Mouse (Mus musculus): Measurements from ENCODE around the gene Lbh. TPM values are rescaled to one million over a fixed set of nuclear protein-coding genes. Genes with fewer than 3 reads are reported as not detected.

The Lbh gene
- polyA plus RNA-seq, 1 experiment from 2014 or later = 8.7 TPM

DNA sequence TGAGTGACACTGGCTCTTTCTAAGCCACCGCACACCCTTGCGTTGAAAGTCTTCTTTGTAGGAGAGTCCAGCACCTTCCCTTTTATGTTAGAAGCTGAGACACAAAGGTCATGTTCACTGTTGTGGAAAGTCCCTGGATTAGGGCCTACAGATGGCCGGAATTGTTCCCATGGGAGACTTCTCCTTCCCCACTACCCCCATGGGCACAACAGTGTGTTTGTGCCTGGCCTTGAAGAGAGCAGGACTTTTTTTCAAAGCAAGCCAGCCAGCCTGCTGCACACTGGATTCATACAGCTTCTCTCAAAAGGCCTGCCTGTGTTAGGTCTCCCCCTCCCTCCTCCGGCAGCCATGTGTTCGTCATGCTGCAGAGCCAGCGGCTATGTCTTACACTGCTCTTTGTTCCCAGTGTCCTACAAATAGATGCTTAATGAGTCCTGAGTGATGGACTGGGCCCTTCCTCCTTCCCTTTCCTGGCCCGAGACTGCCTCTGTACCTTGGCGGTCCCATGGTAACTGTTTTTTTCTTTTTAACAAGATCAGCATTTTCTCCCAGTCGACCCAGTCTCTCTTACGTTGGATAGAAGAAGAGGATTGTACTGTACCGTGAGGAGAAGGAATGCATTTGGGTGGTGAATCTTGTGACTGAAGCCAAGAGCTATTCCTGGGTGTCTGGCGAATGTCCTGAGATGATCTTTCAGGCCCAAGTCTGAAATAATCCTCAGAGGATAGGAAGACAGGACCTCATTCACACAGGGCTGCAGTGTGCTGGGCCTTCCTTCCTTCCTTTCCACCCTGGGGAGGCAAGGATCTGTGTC lies 7.9 kb downstream of the Lbh start:
- Histone ChIP-seq H3K4me2 (ENCODE audit: low read length) (peak overlapping the region; percentile 32; the same call in 1 of the 2 replicates), H3K27me3 (replicated peaks; ENCODE audit: control insufficient read depth, insufficient read depth, low read length) (no peaks in the 10 kb centered on the region), H3K9me3 (replicated peaks; ENCODE audit: control insufficient read depth, low read length) (no peaks in the 10 kb centered on the region), H3K4me1 (ENCODE audit: control insufficient read depth, insufficient read depth, low read length) (peaks cover 38% of the 10 kb centered on the region), H3K9ac (ENCODE audit: low read length) (peak overlapping the region; percentile 51), H3K4me3 (ENCODE audit: low read depth, low read length) (no peak overlapping the region), H3K27ac (ENCODE audit: low read depth, low read length) (peak overlapping the region; percentile 82), H3K36me3 (ENCODE audit: control insufficient read depth, insufficient read depth, low read length) (peaks cover 26% of the 10 kb centered on the region)
- DNase-seq (ENCODE audit: low spot score) (peak; percentile 86), ATAC-seq (peak; percentile 95)
- WGBS = 17% methylated on average over 12 of the region's 12 CpGs

GRCm38 (mm10) chr17:72926994-72927393 lies 8.9 kb downstream of the Lbh start:
- ATAC-seq (no peak), DNase-seq (ENCODE audit: low spot score) (no peak)
- H3K27me3 ChIP-seq (replicated peaks; ENCODE audit: control insufficient read depth, insufficient read depth, low read length) = no peaks in the 10 kb centered on the region
- peaks cover 18% of the 10 kb centered on the region for H3K36me3 ChIP-seq (ENCODE audit: control insufficient read depth, insufficient read depth, low read length)
- 93% methylated on average over 8 of the region's 8 CpGs for WGBS
- H3K4me1 ChIP-seq (ENCODE audit: control insufficient read depth, insufficient read depth, low read length) = peaks cover 31% of the 10 kb centered on the region
- no peak overlapping the region for H3K27ac ChIP-seq (ENCODE audit: low read depth, low read length)
- H3K9ac ChIP-seq (ENCODE audit: low read length) = no peak overlapping the region
- no peak overlapping the region for H3K4me3 ChIP-seq (ENCODE audit: low read depth, low read length)
- H3K9me3 ChIP-seq (replicated peaks; ENCODE audit: control insufficient read depth, low read length) = 0 out of 2 replicates have a peak, but pooled peaks cover 3% of the 10 kb centered on the region
- no peak overlapping the region for H3K4me2 ChIP-seq (ENCODE audit: low read length)

- DNase-seq (ENCODE audit: low spot score) (no peak), ATAC-seq (no peak)
- H3K27me3 ChIP-seq (replicated peaks; ENCODE audit: control insufficient read depth, insufficient read depth, low read length) = no peaks in the 10 kb centered on the region
- 0 out of 2 replicates have a peak, but pooled peaks cover 3% of the 10 kb centered on the region for H3K9me3 ChIP-seq (replicated peaks; ENCODE audit: control insufficient read depth, low read length)
- no peaks in the 10 kb centered on the region for H3K4me1 ChIP-seq (ENCODE audit: control insufficient read depth, insufficient read depth, low read length)
- no peak overlapping the region for H3K27ac ChIP-seq (ENCODE audit: low read depth, low read length)
- H3K4me3 ChIP-seq (ENCODE audit: low read depth, low read length) = no peak overlapping the region
- WGBS = 90% methylated on average over 4 of the region's 4 CpGs
- H3K4me2 ChIP-seq (ENCODE audit: low read length) = no peak overlapping the region
- no peak overlapping the region for H3K9ac ChIP-seq (ENCODE audit: low read length)
- H3K36me3 ChIP-seq (ENCODE audit: control insufficient read depth, insufficient read depth, low read length) = peaks cover 20% of the 10 kb centered on the region; the same call in 1 of the 2 replicates
Observed at GRCm38 (mm10) chr17:72933116-72933515, 15.0 kb downstream of the Lbh start.

DNA sequence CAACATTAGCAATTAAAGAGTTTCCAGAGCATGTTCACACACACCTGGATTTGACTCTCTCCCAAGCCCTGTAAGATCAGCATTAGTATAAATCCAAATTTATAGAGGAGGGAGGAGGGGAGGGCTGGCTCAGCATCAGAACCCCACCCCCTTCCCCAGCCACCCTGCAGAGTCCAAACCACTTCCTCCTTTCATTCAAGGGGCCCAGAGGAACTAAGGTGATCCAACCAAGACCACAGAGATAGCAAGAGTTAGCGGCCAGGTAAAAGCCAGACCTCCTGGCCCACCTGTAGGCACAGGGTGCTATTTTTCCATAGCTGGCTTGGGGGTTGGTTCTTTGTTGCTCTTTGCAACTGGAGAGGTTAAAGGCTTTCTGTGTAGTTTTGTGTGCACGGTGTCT lies 16.0 kb downstream of the Lbh start:
- Histone ChIP-seq H3K4me2 (ENCODE audit: low read length) (no peak overlapping the region), H3K4me1 (ENCODE audit: control insufficient read depth, insufficient read depth, low read length) (no peaks in the 10 kb centered on the region), H3K27ac (ENCODE audit: low read depth, low read length) (no peak overlapping the region), H3K9me3 (replicated peaks; ENCODE audit: control insufficient read depth, low read length) (0 out of 2 replicates have a peak, but pooled peaks cover 3% of the 10 kb centered on the region), H3K27me3 (replicated peaks; ENCODE audit: control insufficient read depth, insufficient read depth, low read length) (no peaks in the 10 kb centered on the region), H3K9ac (ENCODE audit: low read length) (no peak overlapping the region), H3K4me3 (ENCODE audit: low read depth, low read length) (no peak overlapping the region), H3K36me3 (ENCODE audit: control insufficient read depth, insufficient read depth, low read length) (peaks cover 22% of the 10 kb centered on the region; the same call in 1 of the 2 replicates)
- no peak for DNase-seq (ENCODE audit: low spot score)
- WGBS = 50% methylated on average over 2 of the region's 2 CpGs
- no peak for ATAC-seq

DNA sequence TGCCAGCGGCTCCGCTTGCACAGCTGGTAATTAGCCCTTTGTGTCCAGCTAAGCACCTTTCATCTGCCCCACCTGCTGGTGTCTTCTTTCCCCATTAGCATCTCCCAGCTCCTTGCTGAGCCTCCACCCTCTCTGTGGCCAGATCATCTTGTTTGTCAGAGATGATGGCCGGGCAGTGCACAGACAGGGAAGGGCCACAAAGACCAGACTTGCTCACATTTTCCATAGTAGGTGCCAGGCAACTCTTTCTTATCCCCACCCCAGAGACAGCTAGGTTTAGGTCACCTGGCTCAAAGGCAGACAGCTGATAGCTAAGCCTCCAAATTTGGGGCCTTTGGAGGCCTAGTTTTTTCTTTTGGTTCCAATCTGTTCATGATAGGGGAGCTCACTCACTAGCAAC lies 16.5 kb downstream of the Lbh start:
- Histone ChIP-seq H3K4me3 (ENCODE audit: low read depth, low read length) (no peak overlapping the region), H3K4me1 (ENCODE audit: control insufficient read depth, insufficient read depth, low read length) (no peaks in the 10 kb centered on the region), H3K9me3 (replicated peaks; ENCODE audit: control insufficient read depth, low read length) (0 out of 2 replicates have a peak, but pooled peaks cover 3% of the 10 kb centered on the region), H3K4me2 (ENCODE audit: low read length) (no peak overlapping the region), H3K36me3 (ENCODE audit: control insufficient read depth, insufficient read depth, low read length) (peaks cover 25% of the 10 kb centered on the region; the same call in 1 of the 2 replicates), H3K9ac (ENCODE audit: low read length) (no peak overlapping the region), H3K27ac (ENCODE audit: low read depth, low read length) (no peak overlapping the region), H3K27me3 (replicated peaks; ENCODE audit: control insufficient read depth, insufficient read depth, low read length) (no peaks in the 10 kb centered on the region)
- WGBS = 36% methylated on average over 3 of the region's 3 CpGs
- ATAC-seq (no peak), DNase-seq (ENCODE audit: low spot score) (no peak)

DNA sequence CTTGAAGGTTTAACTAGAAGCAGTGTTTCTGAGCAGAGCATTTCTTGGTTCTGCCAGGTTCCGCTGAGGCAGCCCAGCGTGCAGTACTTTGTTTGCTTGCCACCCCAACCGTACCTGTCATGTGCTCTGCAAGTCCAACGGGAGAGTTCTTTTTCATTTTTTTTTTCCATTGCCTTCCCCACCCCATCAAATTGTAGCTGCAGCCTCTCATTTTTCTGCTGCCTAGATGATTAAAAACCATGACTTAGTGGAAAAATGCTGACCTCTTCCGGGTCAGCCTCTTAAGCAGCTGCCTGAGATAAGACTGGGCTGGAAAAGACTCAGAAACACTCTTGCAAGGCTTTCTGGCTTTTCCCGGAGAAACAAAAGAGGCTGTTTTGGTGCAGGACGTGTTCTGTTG lies 17.8 kb downstream of the Lbh start:
- Histone ChIP-seq H3K4me2 (ENCODE audit: low read length) (no peak overlapping the region), H3K9me3 (replicated peaks; ENCODE audit: control insufficient read depth, low read length) (0 out of 2 replicates have a peak, but pooled peaks cover 7% of the 10 kb centered on the region), H3K4me3 (ENCODE audit: low read depth, low read length) (no peak overlapping the region), H3K36me3 (ENCODE audit: control insufficient read depth, insufficient read depth, low read length) (peaks cover 34% of the 10 kb centered on the region), H3K27me3 (replicated peaks; ENCODE audit: control insufficient read depth, insufficient read depth, low read length) (no peaks in the 10 kb centered on the region), H3K27ac (ENCODE audit: low read depth, low read length) (no peak overlapping the region), H3K9ac (ENCODE audit: low read length) (no peak overlapping the region), H3K4me1 (ENCODE audit: control insufficient read depth, insufficient read depth, low read length) (no peaks in the 10 kb centered on the region)
- ATAC-seq (no peak), DNase-seq (ENCODE audit: low spot score) (no peak)
- 75% methylated on average over 7 of the region's 7 CpGs for WGBS

DNA sequence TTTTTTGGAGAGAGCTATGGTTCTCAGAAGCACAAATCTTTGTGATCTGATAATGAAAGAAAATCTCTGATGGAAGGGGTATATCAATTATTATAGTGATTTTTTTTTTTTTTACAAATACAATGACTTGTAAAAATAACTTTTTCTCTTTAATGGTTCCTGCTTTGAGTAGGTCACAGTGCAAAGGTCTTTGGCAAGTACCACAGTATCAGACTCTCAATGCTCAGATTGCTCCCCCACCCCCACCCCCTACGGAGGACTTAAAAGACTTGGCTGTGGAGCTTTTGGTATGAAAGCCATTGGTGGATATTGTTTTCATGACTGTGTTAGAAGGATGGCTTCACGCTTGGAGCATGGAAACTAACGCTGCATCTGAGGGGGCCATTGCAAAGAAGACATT lies 18.2 kb downstream of the Lbh start:
- no peaks in the 10 kb centered on the region for H3K4me1 ChIP-seq (ENCODE audit: control insufficient read depth, insufficient read depth, low read length)
- ATAC-seq (no peak), DNase-seq (ENCODE audit: low spot score) (no peak)
- no peak overlapping the region for H3K4me2 ChIP-seq (ENCODE audit: low read length)
- H3K27ac ChIP-seq (ENCODE audit: low read depth, low read length) = no peak overlapping the region
- H3K9me3 ChIP-seq (replicated peaks; ENCODE audit: control insufficient read depth, low read length) = 0 out of 2 replicates have a peak, but pooled peaks cover 6% of the 10 kb centered on the region
- peaks cover 38% of the 10 kb centered on the region for H3K36me3 ChIP-seq (ENCODE audit: control insufficient read depth, insufficient read depth, low read length)
- H3K9ac ChIP-seq (ENCODE audit: low read length) = no peak overlapping the region
- 80% methylated on average over 3 of the region's 3 CpGs for WGBS
- H3K27me3 ChIP-seq (replicated peaks; ENCODE audit: control insufficient read depth, insufficient read depth, low read length) = no peaks in the 10 kb centered on the region
- no peak overlapping the region for H3K4me3 ChIP-seq (ENCODE audit: low read depth, low read length)

DNA sequence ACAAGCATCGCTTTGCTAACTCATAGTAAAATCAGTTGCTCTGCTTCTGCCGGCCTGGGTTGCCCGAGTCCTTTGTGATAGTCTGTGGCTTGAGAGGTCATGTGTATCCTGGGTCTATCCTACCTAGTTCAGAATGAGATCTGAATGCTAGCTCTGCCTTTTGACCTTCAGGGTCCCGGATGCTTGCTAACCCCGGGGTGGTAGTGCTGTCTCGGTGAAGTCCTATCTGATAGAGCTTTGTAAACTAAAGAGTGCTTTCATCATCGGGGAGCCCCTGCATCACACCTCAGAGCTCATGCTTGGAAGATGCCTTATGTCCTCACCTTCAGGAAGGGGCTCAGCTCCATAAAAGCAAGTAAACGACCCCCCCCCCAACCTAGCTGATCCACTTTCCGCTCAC lies 19.1 kb downstream of the Lbh start:
- Histone ChIP-seq H3K36me3 (ENCODE audit: control insufficient read depth, insufficient read depth, low read length) (peaks cover 41% of the 10 kb centered on the region), H3K4me3 (ENCODE audit: low read depth, low read length) (no peak overlapping the region), H3K27me3 (replicated peaks; ENCODE audit: control insufficient read depth, insufficient read depth, low read length) (no peaks in the 10 kb centered on the region), H3K9ac (ENCODE audit: low read length) (no peak overlapping the region), H3K4me1 (ENCODE audit: control insufficient read depth, insufficient read depth, low read length) (no peaks in the 10 kb centered on the region), H3K27ac (ENCODE audit: low read depth, low read length) (no peak overlapping the region), H3K4me2 (ENCODE audit: low read length) (no peak overlapping the region), H3K9me3 (replicated peaks; ENCODE audit: control insufficient read depth, low read length) (0 out of 2 replicates have a peak, but pooled peaks cover 3% of the 10 kb centered on the region)
- DNase-seq (ENCODE audit: low spot score) (no peak), ATAC-seq (no peak)
- 94% methylated on average over 9 of the region's 9 CpGs for WGBS
